ENCODE assay signal across 24 mouse cellular contexts in genomic region chr11:69716953-69717352, GRCm38 (mm10). TPM values are rescaled to one million over a fixed set of nuclear protein-coding genes. Genes with fewer than 3 reads are reported as not detected.
DNase-seq lines count a peak whose midpoint lies in the region; ATAC-seq and TF ChIP-seq lines count a peak whose summit lies in the region.
"Had no signal": no experiment of that assay in that cellular context is flagged by ENCODE, and none has a peak within 500 bp of the region (broad histone marks: within the 10 kb centered on the region; RNA-seq: fewer than 3 reads in every experiment).

No protein-coding gene starts in this region.

- 60% methylated on average over 4 of the region's 4 CpGs for WGBS in liver, embryonic 11.5 days
- 63% methylated on average over 4 of the region's 4 CpGs for WGBS in liver, embryonic 13.5 days (ENCODE audit: insufficient replicate concordance)

- no peaks in the 10 kb centered on the region for H3K36me3 ChIP-seq in liver, embryonic 11.5 days (ENCODE audit: control insufficient read depth, insufficient read depth, low read length)
- no peaks in the 10 kb centered on the region for H3K36me3 ChIP-seq in ES-Bruce4 (ENCODE audit: control insufficient read depth, insufficient read depth, low read length, poor library complexity, severe bottlenecking)
- no peaks in the 10 kb centered on the region for H3K36me3 ChIP-seq in liver, embryonic 13.5 days
- H3K36me3 ChIP-seq: G1E; heart, embryonic 13.5 days; hindbrain, embryonic 15.5 days had no signal

- intact Hi-C loops in gastrocnemius, postnatal 36 days (cut with DNase I), result loop anchor here (5.0 kb wide), 1 partner anchor 35 kb away; the partner anchor contains the start of gene Senp3

- H3K9me3 ChIP-seq in liver, embryonic 11.5 days (ENCODE audit: control insufficient read depth, low read length), result no peaks in the 10 kb centered on the region
- no peaks in the 10 kb centered on the region for H3K9me3 ChIP-seq in ES-Bruce4 (replicated peaks; ENCODE audit: control insufficient read depth, insufficient read depth, low read length, poor library complexity, severe bottlenecking)
- H3K9me3 ChIP-seq in liver, embryonic 13.5 days (replicated peaks), result no peaks in the 10 kb centered on the region
- H3K9me3 ChIP-seq: forebrain, embryonic 13.5 days; G1E; hindbrain, embryonic 15.5 days had no signal

- H3K27ac ChIP-seq in liver, embryonic 11.5 days (ENCODE audit: low read depth, low read length), result no peak overlapping the region
- H3K27ac ChIP-seq in ES-Bruce4 (ENCODE audit: insufficient read depth, low read length), result peak overlapping the region; percentile 13
- peak overlapping the region; percentile 55; the same call in 1 of the 2 replicates for H3K27ac ChIP-seq in liver, embryonic 13.5 days
- H3K27ac ChIP-seq: forebrain, embryonic 13.5 days; gastrocnemius, adult 2 months; heart, embryonic 13.5 days; hindbrain, embryonic 15.5 days had no signal

- no peak; the same call in 1 of the 2 replicates for ATAC-seq in liver, embryonic 11.5 days (replicated peaks; ENCODE audit: low FRiP score)
- ATAC-seq in liver, embryonic 13.5 days (ENCODE audit: low read depth), result no peak
- ATAC-seq: forebrain, embryonic 13.5 days; forebrain, postnatal 0 days had no signal

- no peak for TF ChIP-seq EP300 in ES-Bruce4 (IDR thresholded peaks at IDR 0.05; ENCODE audit: insufficient read depth, low read depth, low read length)

- H3K27me3 ChIP-seq in liver, embryonic 11.5 days (replicated peaks; ENCODE audit: control insufficient read depth, insufficient read depth, low read length), result no peaks in the 10 kb centered on the region
- no peaks in the 10 kb centered on the region for H3K27me3 ChIP-seq in ES-Bruce4 (ENCODE audit: control insufficient read depth, insufficient read depth, low read length, poor library complexity, severe bottlenecking)
- no peaks in the 10 kb centered on the region for H3K27me3 ChIP-seq in liver, embryonic 13.5 days
- H3K27me3 ChIP-seq: forebrain, embryonic 13.5 days; heart, embryonic 13.5 days; hindbrain, embryonic 15.5 days had no signal

- peak; percentile 33 for DNase-seq in liver
- no peak for DNase-seq in liver, embryonic 11.5 days (ENCODE audit: low spot score)
- peak; percentile 57 for DNase-seq in ZHBTc4 (ENCODE audit: low read depth, low spot score)
- peak; percentile 27 for DNase-seq in liver, embryonic 13.5 days
- no peak for DNase-seq in gastrocnemius, postnatal 36 days
- DNase-seq in layer of hippocampus, adult 8-10 months (ENCODE audit: low spot score in 2 of 2), result no peak
- no peak for DNase-seq in adrenal gland, adult 18-20 months (ENCODE audit: low spot score in 2 of 2)
- DNase-seq: adrenal gland, adult 8-10 months; cerebellum, adult 11 months; cerebellum, adult 8-10 months; cerebellum, postnatal 14 days; forebrain, postnatal 0 days; gastrocnemius, adult 2 months; gastrocnemius, postnatal 25 days; heart, adult 11 months; heart, postnatal 36 days had no signal

- no peak for TF ChIP-seq POLR2A in ES-Bruce4 (IDR thresholded peaks at IDR 0.05; ENCODE audit: insufficient read depth, low read length)

- peaks cover 20% of the 10 kb centered on the region for H3K4me1 ChIP-seq in liver, embryonic 11.5 days (replicated peaks; ENCODE audit: control insufficient read depth, insufficient read depth, low read length)
- peaks cover 4% of the 10 kb centered on the region for H3K4me1 ChIP-seq in ES-Bruce4 (ENCODE audit: control insufficient read depth, insufficient read depth, low read length)
- peaks cover 40% of the 10 kb centered on the region for H3K4me1 ChIP-seq in liver, embryonic 13.5 days (replicated peaks)
- H3K4me1 ChIP-seq: forebrain, embryonic 13.5 days; hindbrain, embryonic 15.5 days had no signal

- peak; percentile 38 for TF ChIP-seq CTCF in ES-Bruce4 (IDR thresholded peaks at IDR 0.05; ENCODE audit: low read depth, low read length)

- no peak overlapping the region for H3K4me2 ChIP-seq in liver, embryonic 11.5 days
- H3K4me2 ChIP-seq in liver, embryonic 13.5 days, result no peak overlapping the region
- H3K4me2 ChIP-seq: forebrain, embryonic 13.5 days; heart, embryonic 13.5 days; hindbrain, embryonic 15.5 days had no signal

- no peak overlapping the region for H3K4me3 ChIP-seq in liver, embryonic 11.5 days (ENCODE audit: low read depth, low read length)
- H3K4me3 ChIP-seq in ES-Bruce4 (ENCODE audit: low read depth, low read length), result no peak overlapping the region
- no peak overlapping the region for H3K4me3 ChIP-seq in liver, embryonic 13.5 days (replicated peaks)
- H3K4me3 ChIP-seq: forebrain, embryonic 13.5 days; gastrocnemius, adult 2 months; heart, embryonic 13.5 days; hindbrain, embryonic 15.5 days had no signal

- H3K9ac ChIP-seq in liver, embryonic 11.5 days (ENCODE audit: low read depth, low read length), result no peak overlapping the region
- H3K9ac ChIP-seq in ES-Bruce4 (ENCODE audit: low read depth, poor library complexity, severe bottlenecking), result no peak overlapping the region
- no peak overlapping the region for H3K9ac ChIP-seq in liver, embryonic 13.5 days
- H3K9ac ChIP-seq: forebrain, embryonic 13.5 days; forebrain, postnatal 0 days; heart, embryonic 13.5 days; hindbrain, embryonic 15.5 days had no signal

RNA-seq across cellular contexts. Expression of gene Tnfsfm13, which starts 21.1 kb away (rescaled TPM):
- polyA plus RNA-seq in liver, embryonic 11.5 days (2014; fragmentation: Nextera tagmentation; extraction: Ambion mirVana), result 1.7 and 2.6 TPM in 2 replicates
- polyA plus RNA-seq in ES-Bruce4 (2011; ENCODE audit: insufficient read depth, insufficient read length, low read depth, missing spikeins), result 1.9 and 3.6 TPM in 2 replicates
- polyA plus RNA-seq in liver, embryonic 13.5 days (2015; fragmentation: Nextera tagmentation; extraction: Ambion mirVana), result 1.1 and 1.4 TPM in 2 replicates
- 1 to 10 TPM; 1.3 to 1.5 TPM for total RNA-seq in gastrocnemius, postnatal 36 days (2021)
- total RNA-seq in layer of hippocampus, adult 8-10 months (2022), result 1 to 10 TPM in 3 of 4 experiments, under 1 TPM in 1; 0.83 to 2.2 (median 1.3) TPM
- 1 to 10 TPM; 3.6 to 4.9 TPM for total RNA-seq in adrenal gland, adult 18-20 months (2021)
- total RNA-seq: G1E had no signal
- polyA plus RNA-seq: G1E had no signal

RNA-seq across cellular contexts. Expression of gene Tnfsf12, which starts 21.3 kb away (rescaled TPM):
- polyA plus RNA-seq in liver, embryonic 11.5 days (2014; fragmentation: Nextera tagmentation; extraction: Ambion mirVana), result 4.5 and 6.0 TPM in 2 replicates
- polyA plus RNA-seq in ES-Bruce4 (2011; ENCODE audit: insufficient read depth, insufficient read length, low read depth, missing spikeins), result 3.4 and 4.1 TPM in 2 replicates
- 2.1 and 2.6 TPM in 2 replicates for polyA plus RNA-seq in liver, embryonic 13.5 days (2015; fragmentation: Nextera tagmentation; extraction: Ambion mirVana)
- 10 to 100 TPM in 1 of 2 experiments, 1 to 10 TPM in 1; 8.6 to 10.4 TPM for total RNA-seq in gastrocnemius, postnatal 36 days (2021)
- total RNA-seq in layer of hippocampus, adult 8-10 months (2022), result 10 to 100 TPM in 3 of 4 experiments, 1 to 10 TPM in 1; 9.5 to 17.3 (median 14.4) TPM
- 10 to 100 TPM; 23.7 to 26.2 TPM for total RNA-seq in adrenal gland, adult 18-20 months (2021)
- total RNA-seq: CH12.LX; common myeloid progenitor, adult 5-6 weeks; G1E had no signal
- polyA plus RNA-seq: G1E had no signal

RNA-seq across cellular contexts. Expression of gene Tnfsf13, which starts 31.4 kb away (rescaled TPM):
- polyA plus RNA-seq in liver, embryonic 11.5 days (2014; fragmentation: Nextera tagmentation; extraction: Ambion mirVana), result 0.37 TPM in 1 of 2 replicates, not detected in the other
- 1.3 and 2.9 TPM in 2 replicates for polyA plus RNA-seq in ES-Bruce4 (2011; ENCODE audit: insufficient read depth, insufficient read length, low read depth, missing spikeins)
- polyA plus RNA-seq in liver, embryonic 13.5 days (2015; fragmentation: Nextera tagmentation; extraction: Ambion mirVana), result 0.10 TPM in 1 of 2 replicates, not detected in the other
- under 1 TPM; 0.39 to 0.92 TPM for total RNA-seq in gastrocnemius, postnatal 36 days (2021)
- 1 to 10 TPM; 2.9 to 3.8 (median 3.2) TPM for total RNA-seq in layer of hippocampus, adult 8-10 months (2022)
- 1 to 10 TPM; 2.8 to 5.3 TPM for total RNA-seq in adrenal gland, adult 18-20 months (2021)
- total RNA-seq: forebrain, postnatal 0 days; G1E had no signal
- polyA plus RNA-seq: G1E; hindbrain, embryonic 11.5 days had no signal

RNA-seq across cellular contexts. Expression of gene Senp3, which starts 35.1 kb away (rescaled TPM):
- 75.4 and 79.1 TPM in 2 replicates for polyA plus RNA-seq in liver, embryonic 11.5 days (2014; fragmentation: Nextera tagmentation; extraction: Ambion mirVana)
- 198 and 221 TPM in 2 replicates for polyA plus RNA-seq in ES-Bruce4 (2011; ENCODE audit: insufficient read depth, insufficient read length, low read depth, missing spikeins)
- polyA plus RNA-seq in liver, embryonic 13.5 days (2015; fragmentation: Nextera tagmentation; extraction: Ambion mirVana), result 37.3 and 38.6 TPM in 2 replicates
- total RNA-seq in gastrocnemius, postnatal 36 days (2021), result 10 to 100 TPM; 22.7 TPM
- 100 to 1,000 TPM in 3 of 4 experiments, 10 to 100 TPM in 1; 82.9 to 123 (median 105) TPM for total RNA-seq in layer of hippocampus, adult 8-10 months (2022)
- 10 to 100 TPM; 69.0 to 79.8 TPM for total RNA-seq in adrenal gland, adult 18-20 months (2021)

RNA-seq across cellular contexts. Expression of gene Polr2a, which starts 41.5 kb away (rescaled TPM):
- 46.1 and 48.9 TPM in 2 replicates for polyA plus RNA-seq in liver, embryonic 11.5 days (2014; fragmentation: Nextera tagmentation; extraction: Ambion mirVana)
- 102 and 103 TPM in 2 replicates for polyA plus RNA-seq in ES-Bruce4 (2011; ENCODE audit: insufficient read depth, insufficient read length, low read depth, missing spikeins)
- polyA plus RNA-seq in liver, embryonic 13.5 days (2015; fragmentation: Nextera tagmentation; extraction: Ambion mirVana), result 9.6 and 10.8 TPM in 2 replicates
- 10 to 100 TPM; 28.7 to 29.2 TPM for total RNA-seq in gastrocnemius, postnatal 36 days (2021)
- total RNA-seq in layer of hippocampus, adult 8-10 months (2022), result 10 to 100 TPM; 53.8 to 60.8 (median 59.1) TPM
- 10 to 100 TPM; 55.4 to 79.7 TPM for total RNA-seq in adrenal gland, adult 18-20 months (2021)

Comparison
In these comparisons a context has a peak if more than half of its experiments do, and no peak if none do; other contexts are left out.
1. DNase-seq: peak in liver (single experiment), ZHBTc4 (single experiment) and liver, embryonic 13.5 days (single experiment); none in liver, embryonic 11.5 days (single experiment), gastrocnemius, postnatal 36 days (0 of 2), layer of hippocampus, adult 8-10 months (0 of 2) and adrenal gland, adult 18-20 months (0 of 2).